Mouse (Mus musculus) adrenal gland, adult 8-10 months (tissue): Measurements from ENCODE around the gene Tbl2. TPM values are rescaled to one million over a fixed set of nuclear protein-coding genes. Genes with fewer than 3 reads are reported as not detected.

Source experiments
- DNase-seq: peaks from one replicate; pipeline ENCODE4 v3.0.0; 2022
- microRNA-seq, 2 experiments: library from miRNA; unstranded; fragments of <30 nt; microRNA quantifications; one replicate each; pipeline ENCODE4 v1.2.0; 2022
- total RNA-seq, 4 experiments: library from RNA; stranded (reverse); gene quantifications; 2 replicates each; pipeline ENCODE4 v1.2.4; 2022

Gene Tbl2
- total RNA-seq, 4 experiments from 2014 or later: 21.2 to 30.4 (median 25.6) TPM

DNA sequence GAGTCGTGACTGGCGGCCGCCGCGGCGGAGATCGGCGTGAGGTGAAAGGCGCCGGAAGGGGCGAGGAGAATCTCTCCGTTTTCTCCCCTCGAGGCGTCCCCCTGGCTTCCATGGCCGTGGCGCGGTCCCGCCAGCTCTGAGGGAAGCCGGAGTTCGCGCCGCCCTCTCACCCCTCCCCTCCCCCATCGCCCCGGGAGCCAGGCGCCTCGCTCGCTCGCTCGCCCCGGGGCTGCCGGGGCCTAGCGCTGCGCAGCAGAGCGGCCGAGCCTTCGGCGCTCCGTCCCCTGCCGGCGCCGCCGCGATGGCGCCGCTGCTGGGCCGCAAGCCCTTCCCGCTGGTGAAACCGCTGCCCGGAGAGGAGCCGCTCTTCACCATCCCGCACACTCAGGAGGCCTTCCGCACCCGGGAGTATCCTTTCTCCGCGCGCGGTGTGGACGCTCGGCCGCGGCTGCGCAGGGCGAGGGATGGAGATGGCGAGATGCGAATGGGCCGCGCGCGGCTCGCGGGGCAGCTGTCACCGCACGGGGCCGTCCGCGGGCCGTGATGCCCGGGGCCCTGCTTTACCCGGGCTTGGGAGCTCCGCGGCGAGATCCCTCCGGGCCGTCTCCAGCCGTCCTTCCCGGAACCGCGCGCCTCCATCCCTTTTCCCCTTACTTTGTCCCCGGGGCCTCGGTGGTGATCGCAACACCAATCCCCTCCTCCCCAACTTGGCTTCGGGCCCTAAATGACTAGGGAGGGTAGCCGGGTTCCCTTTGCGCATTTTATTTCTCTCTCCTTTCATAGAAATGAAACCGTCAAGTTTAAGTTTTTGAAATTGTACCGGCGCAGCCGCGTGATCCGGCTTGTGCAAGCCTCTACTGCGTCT, 38.1 kb downstream of the Tbl2 start:
- DNase-seq: no peak

DNA sequence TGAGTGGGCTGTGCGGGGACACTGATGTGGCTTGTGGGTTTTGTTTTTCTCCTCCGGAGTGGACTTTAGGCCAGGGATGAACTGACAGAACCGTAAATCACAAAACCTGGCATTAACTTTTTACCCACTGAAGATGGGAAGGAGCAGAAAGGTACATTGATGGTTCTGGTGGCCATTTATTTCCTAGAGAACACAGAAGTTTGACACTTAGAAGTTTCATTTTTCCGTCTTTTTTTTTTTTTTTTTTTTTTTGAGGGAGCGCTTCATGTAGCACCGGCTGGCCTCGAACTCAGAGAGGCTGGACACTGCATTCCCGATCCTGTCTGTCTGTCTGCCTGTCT, 38.7 kb downstream of the Tbl2 start:
- no peak for DNase-seq

DNA sequence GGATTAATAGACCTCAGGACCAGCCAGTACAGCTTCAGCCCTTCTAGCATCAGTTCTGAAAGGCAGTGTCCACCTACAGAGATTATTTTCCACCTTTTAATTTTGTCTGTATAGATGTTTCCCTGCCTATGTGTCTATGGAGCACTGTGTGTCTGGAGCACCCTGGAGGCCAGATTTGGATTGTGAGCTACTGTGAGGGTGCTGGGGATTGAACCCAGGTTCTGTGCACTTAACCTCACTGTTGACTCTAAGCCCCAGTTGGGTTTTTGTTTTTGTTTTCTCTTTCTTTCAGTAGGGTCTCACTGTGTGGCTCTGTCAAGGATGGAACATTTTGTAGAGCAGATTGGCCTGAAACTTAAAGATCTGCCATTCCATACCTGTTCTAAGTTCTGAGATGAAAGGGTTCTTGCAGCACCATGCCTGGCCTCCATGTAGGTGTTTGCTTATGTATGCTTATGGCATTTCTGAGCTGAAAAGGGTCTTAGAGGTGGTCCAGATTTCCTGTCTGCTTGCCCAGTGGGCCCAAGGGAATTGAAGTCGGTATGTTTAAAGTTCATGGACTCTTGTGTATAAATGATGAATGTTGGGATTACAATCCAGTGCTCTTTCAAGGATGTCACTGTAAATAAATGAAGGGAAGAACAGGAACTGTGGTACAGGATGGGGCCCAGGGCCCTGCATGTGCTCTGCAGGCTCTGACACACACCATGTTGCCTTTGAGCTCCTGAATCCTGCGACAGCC, 40.0 kb downstream of the Tbl2 start:
- DNase-seq: no peak

DNA sequence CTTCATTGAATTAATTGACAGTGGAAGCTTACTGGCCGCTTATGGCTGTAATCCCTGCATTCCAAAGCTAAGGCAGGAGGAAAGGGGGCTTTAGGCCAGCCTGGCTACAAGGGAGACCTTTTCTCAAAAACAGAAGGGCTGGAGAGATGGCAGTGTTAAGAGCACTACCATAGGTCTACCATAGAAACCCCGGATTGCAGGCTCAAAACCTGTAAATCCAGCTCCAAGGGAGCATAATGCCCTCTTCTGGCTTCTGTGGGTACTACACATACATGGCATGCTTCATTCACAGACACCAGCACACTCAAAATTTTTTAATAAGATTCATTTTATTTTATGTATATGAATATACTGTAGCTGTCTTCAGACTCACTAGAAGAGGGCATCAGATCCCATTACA, 42.2 kb downstream of the Tbl2 start:
- no peak for DNase-seq

DNA sequence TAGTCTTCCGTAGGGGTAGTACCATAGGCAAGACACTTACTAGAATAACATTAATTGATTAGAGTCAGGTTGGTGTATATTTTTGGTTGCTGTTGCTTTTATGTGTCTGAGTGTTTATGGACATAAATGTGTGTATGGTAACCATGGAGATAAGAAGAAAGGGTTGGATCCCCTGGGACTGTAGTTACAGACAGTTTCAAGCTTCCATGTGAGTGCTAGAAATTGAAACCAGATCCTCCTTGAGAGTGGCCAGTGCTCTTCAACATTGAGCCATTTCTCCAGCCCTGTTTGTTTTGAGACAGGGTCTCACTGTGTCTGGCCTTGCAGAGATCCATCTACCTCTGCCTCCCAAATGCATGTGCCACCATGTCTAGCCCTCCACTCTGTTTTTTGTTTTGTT, 43.0 kb downstream of the Tbl2 start:
- DNase-seq: no peak

DNA sequence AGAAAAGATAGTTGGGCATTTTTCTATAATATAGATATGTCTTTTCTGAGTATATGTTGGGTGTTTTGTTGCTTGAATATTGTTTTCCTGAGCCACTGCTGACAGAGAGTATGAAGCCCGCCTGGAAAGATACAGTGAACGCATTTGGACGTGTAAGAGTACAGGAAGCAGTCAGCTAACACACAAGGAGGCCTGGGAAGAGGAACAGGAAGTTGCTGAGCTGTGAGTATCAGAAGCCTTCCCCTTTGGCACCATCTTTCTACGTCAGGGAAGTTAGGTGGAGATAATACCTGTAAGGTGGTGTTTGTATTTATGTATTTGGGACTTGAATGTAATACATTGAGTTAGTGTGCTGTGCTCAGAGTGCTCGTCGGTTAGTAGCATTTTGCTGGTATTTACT, 46.9 kb downstream of the Tbl2 start:
- no peak for DNase-seq

DNA sequence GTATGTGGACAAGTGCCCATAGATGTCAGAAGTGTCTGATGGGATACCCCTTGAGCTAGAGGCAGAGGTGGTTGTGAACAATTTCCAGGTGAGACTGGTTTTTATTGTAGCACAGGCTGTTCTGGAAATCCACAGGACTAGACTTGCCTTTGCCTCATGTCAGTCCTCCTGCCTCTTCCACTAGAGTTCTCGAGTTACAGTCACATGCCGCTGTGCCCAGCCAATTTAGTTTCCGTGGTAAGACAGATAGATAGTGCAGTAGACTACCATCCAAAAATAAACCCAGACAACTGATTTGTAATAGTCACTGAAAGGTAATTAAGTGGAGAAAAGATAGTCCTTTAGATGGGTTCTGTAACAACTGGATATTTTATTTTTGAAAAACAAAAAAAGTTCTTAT, 53.3 kb downstream of the Tbl2 start:
- no peak for DNase-seq

DNA sequence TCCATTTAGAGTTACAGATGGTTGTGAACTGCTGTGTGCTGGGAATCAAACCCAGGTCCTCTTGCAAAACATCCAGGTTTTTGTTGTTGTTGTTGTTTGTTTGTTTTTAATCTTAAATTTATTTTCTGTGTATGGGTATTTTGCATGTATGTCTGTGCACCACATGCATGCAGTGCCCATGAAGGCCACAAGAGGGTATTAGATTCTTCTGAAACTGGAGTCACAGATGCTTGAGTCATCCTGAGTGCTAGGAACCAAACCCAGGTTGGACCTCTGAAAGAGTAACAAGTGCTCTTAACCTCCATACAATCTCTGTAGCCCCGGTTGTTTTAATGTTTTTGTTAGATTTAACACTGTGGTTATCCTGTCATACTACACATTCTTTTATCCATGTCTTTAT, 58.7 kb downstream of the Tbl2 start:
- DNase-seq: no peak

Small RNAs within 50 kb of the gene (microRNA-seq; reads per million reads assigned to microRNA genes)
- gene Gm25315: 0 reads per million in 2 experiments

Other genes with a start within 250 kb of the Tbl2 start
- gene Tmem270, start 242.9 kb upstream of the Tbl2 start, total RNA-seq: not detected
- gene Cldn13, start 234.1 kb upstream of the Tbl2 start, total RNA-seq: not detected
- 10 to 100 TPM; 22.1 to 55.7 (median 44.6) TPM for gene Mettl27, start 217.3 kb upstream of the Tbl2 start, total RNA-seq
- not detected for gene Cldn4, start 202.7 kb upstream of the Tbl2 start, total RNA-seq
- 1 to 10 TPM in 3 of 4 experiments, not detected in 1; 1.1 to 1.5 (median 1.4) TPM for gene Cldn3, start 163.4 kb upstream of the Tbl2 start, total RNA-seq
- 10 to 100 TPM; 52.4 to 65.4 (median 55.9) TPM for gene Abhd11, start 140.5 kb upstream of the Tbl2 start, total RNA-seq
- gene Stx1a, start 126.2 kb upstream of the Tbl2 start, total RNA-seq: 10 to 100 TPM in 3 of 4 experiments, 1 to 10 TPM in 1; 4.9 to 15.9 (median 12.1) TPM
- 10 to 100 TPM; 35.8 to 42.0 (median 38.7) TPM for gene Dnajc30, start 85.5 kb upstream of the Tbl2 start, total RNA-seq
- gene Bud23, start 84.7 kb upstream of the Tbl2 start, total RNA-seq: 10 to 100 TPM; 54.5 to 56.7 (median 55.8) TPM
- 1 to 10 TPM; 2.2 to 6.5 (median 4.8) TPM for gene Vps37d, start 71.4 kb upstream of the Tbl2 start, total RNA-seq
- 10 to 100 TPM; 33.6 to 42.9 (median 37.8) TPM for gene Mlxipl, start 59.8 kb upstream of the Tbl2 start, total RNA-seq
- 10 to 100 TPM; 65.5 to 89.7 (median 78.2) TPM for gene Bcl7b, start 18.6 kb downstream of the Tbl2 start, total RNA-seq
- gene Baz1b, start 37.6 kb downstream of the Tbl2 start, total RNA-seq: 100 to 1,000 TPM in 1 of 4 experiments, 10 to 100 TPM in 3; 71.4 to 118 (median 94.8) TPM
- gene Fzd9, start 101.6 kb downstream of the Tbl2 start, total RNA-seq: 10 to 100 TPM in 1 of 4 experiments, 1 to 10 TPM in 3; 2.8 to 10.5 (median 6.3) TPM
- under 1 TPM in 2 of 4 experiments, not detected in 2; 0.21 to 0.52 TPM for gene Fkbp6, start 200.4 kb downstream of the Tbl2 start, total RNA-seq
- not detected for gene Trim50, start 203.6 kb downstream of the Tbl2 start, total RNA-seq
- 10 to 100 TPM; 21.9 to 25.0 (median 22.9) TPM for gene Nsun5, start 220.3 kb downstream of the Tbl2 start, total RNA-seq
- gene Pom121, start 244.9 kb downstream of the Tbl2 start, total RNA-seq: 10 to 100 TPM; 17.2 to 24.1 (median 22.5) TPM